Mouse (Mus musculus) lung, adult 10 weeks (tissue): ENCODE results near the gene Ly9. TPM values are rescaled to one million over a fixed set of nuclear protein-coding genes. Genes with fewer than 3 reads are reported as not detected.

ENCODE experiments used
- polyA plus RNA-seq: library from polyadenylated mRNA; stranded (reverse); fragments of 350-450 nt; fragmentation: Illumina TruSeq; extraction: RNeasy Lipid Tissue Mini Kit (QIAGEN cat#74804); gene quantifications from one replicate; pipeline ENCODE4 v1.2.3, GENCODE M21; 2014; ENCODE audit warnings: low read depth, low replicate concordance; ENCODE audit not compliant: insufficient read depth

Gene Ly9
- 7.1 TPM for polyA plus RNA-seq

DNA sequence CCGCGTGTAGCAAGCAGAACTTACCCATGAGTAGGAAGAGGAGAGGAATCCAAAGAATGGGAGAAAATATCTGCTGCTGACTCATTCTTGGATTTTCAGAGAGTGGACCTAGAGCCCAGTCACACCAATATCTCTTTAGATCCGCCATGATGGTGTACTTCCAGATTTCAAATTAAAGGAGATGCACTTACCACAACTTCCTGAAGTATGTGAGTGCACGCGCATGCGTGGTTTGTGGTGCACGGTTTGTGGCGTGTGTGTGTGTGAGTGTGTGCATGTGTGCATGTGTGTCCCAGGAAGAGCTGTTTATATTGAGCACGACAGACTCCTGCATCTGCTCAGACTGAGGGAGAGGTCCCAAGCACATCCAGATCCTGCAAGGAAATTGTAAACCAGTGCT is at the start of gene Ly9:
Gene Ly9 (minus strand): TSS at position 235 of the 400 bp plus-strand sequence.

DNA sequence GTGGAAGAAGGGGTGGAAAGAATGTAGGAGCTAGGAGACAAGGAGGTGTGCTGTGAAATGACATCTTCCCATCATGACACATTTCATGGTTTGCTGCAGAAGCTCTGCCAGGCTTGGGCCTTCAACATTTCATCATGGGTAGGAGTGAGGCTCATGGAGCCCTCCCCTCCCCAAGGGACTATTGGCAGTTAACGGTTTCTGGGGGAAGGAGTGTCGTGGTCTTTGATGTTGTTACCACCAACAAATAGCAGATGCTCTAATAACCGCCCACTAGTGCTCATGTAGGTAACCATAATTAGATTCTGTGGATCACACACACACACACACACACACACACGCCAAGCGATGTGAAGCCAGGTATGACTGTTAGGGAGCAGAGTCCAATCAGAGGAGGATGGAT is 45.5 kb upstream of the Ly9 start, which contains the start of gene Slamf7:
Gene Slamf7 (minus strand): TSS at position 302 of the 400 bp plus-strand sequence.

DNA sequence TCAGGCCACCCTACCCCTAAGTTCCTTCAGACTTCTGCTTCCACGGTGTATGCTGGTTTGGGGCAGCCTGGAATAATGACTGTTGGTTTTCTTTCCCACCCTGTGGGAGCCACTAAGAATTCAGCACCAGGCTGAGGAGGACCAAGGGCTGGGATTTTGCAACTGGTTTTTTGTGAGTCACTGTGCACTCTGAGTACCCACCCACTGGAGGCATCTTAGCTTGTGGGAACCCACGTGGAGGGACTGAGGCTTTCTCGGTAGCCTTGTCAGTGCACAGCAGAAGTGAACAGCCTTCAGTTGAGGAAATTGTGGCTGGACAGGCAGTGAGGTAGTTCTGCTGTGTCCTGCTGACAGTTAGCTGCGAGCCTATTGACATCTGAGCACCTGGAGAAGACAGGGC is 48.3 kb downstream of the Ly9 start, which contains the start of gene Cd244a:
Gene Cd244a (plus strand): TSS at position 296 of the 400 bp plus-strand sequence.

Other genes starting within 250 kb of the Ly9 start
- 1.1 TPM for gene Klhdc9, start 246.6 kb downstream of the Ly9 start, polyA plus RNA-seq
- 6.3 TPM for gene Nectin4, start 237.3 kb downstream of the Ly9 start, polyA plus RNA-seq
- 9.8 TPM for gene Arhgap30, start 218.5 kb downstream of the Ly9 start, polyA plus RNA-seq
- 86.9 TPM for gene Usf1, start 196.1 kb downstream of the Ly9 start, polyA plus RNA-seq
- 19.4 TPM for gene Tstd1, start 188.5 kb downstream of the Ly9 start, polyA plus RNA-seq
- gene F11r, start 169.9 kb downstream of the Ly9 start, polyA plus RNA-seq, result 120 TPM
- gene Alyref2, start 103.9 kb downstream of the Ly9 start, polyA plus RNA-seq, result 4.7 TPM
- not detected for gene Itln1, start 72.1 kb downstream of the Ly9 start, polyA plus RNA-seq
- 2.3 TPM for gene Cd244a, start 48.2 kb downstream of the Ly9 start, polyA plus RNA-seq
- gene Slamf7, start 45.6 kb upstream of the Ly9 start, polyA plus RNA-seq, result 3.2 TPM
- gene Cd48, start 74.6 kb upstream of the Ly9 start, polyA plus RNA-seq, result 28.8 TPM
- gene Slamf1, start 159.7 kb upstream of the Ly9 start, polyA plus RNA-seq, result 0.55 TPM
- 14.1 TPM for gene Cd84, start 232.3 kb upstream of the Ly9 start, polyA plus RNA-seq